8 mouse cellular contexts compared by ENCODE assay signal in the genomic region with DNA sequence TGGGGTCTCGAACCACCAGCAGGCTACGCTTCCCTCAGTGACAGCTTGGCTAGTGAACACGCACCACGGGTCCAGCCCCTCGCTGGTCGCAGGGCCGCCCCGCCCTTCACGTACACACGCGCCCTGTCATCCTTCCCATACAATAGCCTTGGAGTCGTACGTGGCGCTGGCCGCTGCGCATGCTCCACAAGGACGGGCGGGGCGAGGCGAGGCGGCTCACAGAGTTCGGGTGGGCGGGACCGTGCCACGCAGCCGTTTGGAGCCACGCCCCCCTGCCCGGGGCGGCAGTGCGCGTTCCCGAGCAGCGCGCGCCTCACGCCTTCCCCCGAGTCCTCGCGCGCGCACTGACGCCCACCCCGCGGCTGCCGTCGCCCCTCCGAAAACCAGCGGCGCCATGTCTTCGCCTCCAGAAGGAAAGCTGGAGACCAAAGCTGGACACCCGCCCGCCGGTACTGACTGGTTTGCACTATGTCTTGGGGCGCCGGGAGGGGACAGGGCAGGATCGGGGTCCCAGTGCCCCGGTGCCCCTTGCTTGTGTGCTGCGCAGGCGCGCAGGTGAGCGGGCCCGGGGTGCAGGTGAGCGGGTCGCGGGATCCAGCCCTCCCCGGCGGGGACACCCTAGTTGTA. TPM values are rescaled to one million over a fixed set of nuclear protein-coding genes. Genes with fewer than 3 reads are reported as not detected.
DNase-seq lines count a peak whose midpoint lies in the region; ATAC-seq lines count a peak whose summit lies in the region.

Dap (plus strand) TSS at position 180 of the 627 bp plus-strand sequence.

- H3K9ac ChIP-seq in hindbrain, embryonic 11.5 days (ENCODE audit: low read depth, low read length), result peak within 1 kb of the TSS; percentile 80

- 0 out of 2 replicates have a peak within 1 kb of the TSS, but pooled peaks have one; percentile 36 for H3K27ac ChIP-seq in hindbrain, embryonic 11.5 days (ENCODE audit: low read depth, low read length)

- H3K4me2 ChIP-seq in hindbrain, embryonic 11.5 days (replicated peaks; ENCODE audit: low read depth, low read length), result peak within 1 kb of the TSS; percentile 78

- peak; percentile 98 for DNase-seq in Muller cell, postnatal 12 days (ENCODE audit: inconsistent ontology term)
- DNase-seq in cerebellum, adult 9-11 months, result peak; percentile 98
- DNase-seq in frontal cortex, adult 2 months (ENCODE audit: extremely low spot score in 1 of 2, low spot score in 1 of 2), result peak; percentile 93 to 98
- peak; percentile 98 for DNase-seq in hindbrain, embryonic 11.5 days (ENCODE audit: low spot score)
- peak; percentile 97 to 99 for DNase-seq in layer of hippocampus, postnatal 10 days (ENCODE audit: low spot score in 2 of 2)
- peak; percentile 98 for DNase-seq in lung, postnatal 10 days
- peak; percentile 98 for DNase-seq in ovary, postnatal 36 days (ENCODE audit: low spot score)
- peak; percentile 98 for DNase-seq in thymus, postnatal 25 days

- no peaks in the 10 kb centered on the region for H3K9me3 ChIP-seq in hindbrain, embryonic 11.5 days (ENCODE audit: control insufficient read depth, low read length)

- WGBS in hindbrain, embryonic 11.5 days, result under 1% methylated on average over 65 of the region's 67 CpGs

- H3K36me3 ChIP-seq in hindbrain, embryonic 11.5 days (ENCODE audit: control insufficient read depth, insufficient read depth, low read length), result no peaks in the 10 kb centered on the region

- no peaks in the 10 kb centered on the region for H3K27me3 ChIP-seq in hindbrain, embryonic 11.5 days (ENCODE audit: control insufficient read depth, insufficient read depth, low read length)

- H3K4me1 ChIP-seq in hindbrain, embryonic 11.5 days (replicated peaks; ENCODE audit: control insufficient read depth, insufficient read depth, low read length), result no peaks in the 10 kb centered on the region; the same call in 1 of the 2 replicates

- peak within 1 kb of the TSS; percentile 60 for H3K4me3 ChIP-seq in hindbrain, embryonic 11.5 days (ENCODE audit: low read depth, low read length)

- peak; percentile 99 for ATAC-seq in hindbrain, embryonic 11.5 days (ENCODE audit: low FRiP score)

RNA-seq across cellular contexts. Expression of gene Dap, which starts in this region (rescaled TPM):
- 13.3 and 14.9 TPM in 2 replicates for polyA plus RNA-seq in frontal cortex, adult 2 months (2012; rRNA removed)
- 39.7 and 50.9 TPM in 2 replicates for polyA plus RNA-seq in hindbrain, embryonic 11.5 days (2014; fragmentation: Nextera tagmentation; extraction: Ambion mirVana)
- 10 to 100 TPM; 17.2 to 21.4 TPM for total RNA-seq in layer of hippocampus, postnatal 10 days (2021)

Comparison
In these comparisons a context has a peak if more than half of its experiments do, and no peak if none do; other contexts are left out.
1. Peak in every context shown above with its lines: DNase-seq, ATAC-seq, H3K4me3 ChIP-seq and H3K27ac ChIP-seq.